Mouse (Mus musculus) liver, embryonic 13.5 days (tissue): ENCODE measurements around the gene Zdhhc17. TPM values are rescaled to one million over a fixed set of nuclear protein-coding genes. Genes with fewer than 3 reads are reported as not detected.
A peak's percentile ranks its signal among the peaks of the same experiment; 100 is the strongest.

Experiments
- ATAC-seq: fragments of 200-750 bp; cut with Nextera tagmentation; 2 replicates; pipeline ENCODE4 v1.8.0; 2017; ENCODE audit warnings: low read depth, mild to moderate bottlenecking, moderate number of reproducible peaks, moderate library complexity
- DNase-seq: peaks from one replicate; pipeline ENCODE4 v3.0.0; 2022
- H3K27ac ChIP-seq: fragments of 300-500 bp; sonication (generic); 2 replicates; pipeline ENCODE4 v1.5.1; 2015; ENCODE audit warnings: moderate library complexity, mild to moderate bottlenecking, inconsistent platforms
- H3K27me3 ChIP-seq: fragments of 300-500 bp; sonication (generic); 2 replicates; pipeline ENCODE4 v1.6.1; 2015; ENCODE audit warnings: mild to moderate bottlenecking, inconsistent platforms
- H3K36me3 ChIP-seq: fragments of 300-500 bp; sonication (generic); 2 replicates; pipeline ENCODE4 v1.6.1; 2015; ENCODE audit warnings: mild to moderate bottlenecking, inconsistent platforms
- H3K4me1 ChIP-seq: fragments of 300-500 bp; sonication (generic); replicated peaks from 2 replicates; pipeline ENCODE4 v1.6.1; 2015; ENCODE audit warnings: inconsistent platforms
- H3K4me2 ChIP-seq: fragments of 300-500 bp; sonication (generic); 2 replicates; pipeline ENCODE4 v1.6.1; 2015; ENCODE audit warnings: inconsistent platforms, mild to moderate bottlenecking, moderate library complexity
- H3K4me3 ChIP-seq: fragments of 300-500 bp; sonication (generic); replicated peaks from 2 replicates; pipeline ENCODE4 v1.5.1; 2015; ENCODE audit warnings: mild to moderate bottlenecking, inconsistent platforms
- H3K9ac ChIP-seq: fragments of 300-500 bp; sonication (generic); 2 replicates; pipeline ENCODE4 v1.6.1; 2015; ENCODE audit warnings: mild to moderate bottlenecking, inconsistent platforms
- H3K9me3 ChIP-seq: fragments of 300-500 bp; sonication (generic); replicated peaks from 2 replicates; pipeline ENCODE4 v1.6.1; 2016; ENCODE audit warnings: inconsistent platforms
- WGBS: fragments of 180-500 bp; shearing (Covaris S2); methylation state at CpG from one replicate; pipeline ENCODE4 v1.1.7; 2015; ENCODE audit not compliant: insufficient replicate concordance; 5-methylcytosine and 5-hydroxymethylcytosine counted together
- polyA plus RNA-seq: library from polyadenylated mRNA; unstranded; fragments of >200 nt; fragmentation: Nextera tagmentation; extraction: Ambion mirVana; gene quantifications from 2 replicates; pipeline ENCODE4 v1.2.1, GENCODE M21; 2015

The Zdhhc17 gene
- polyA plus RNA-seq, 1 experiment from 2014 or later, result 4.3 TPM

DNA sequence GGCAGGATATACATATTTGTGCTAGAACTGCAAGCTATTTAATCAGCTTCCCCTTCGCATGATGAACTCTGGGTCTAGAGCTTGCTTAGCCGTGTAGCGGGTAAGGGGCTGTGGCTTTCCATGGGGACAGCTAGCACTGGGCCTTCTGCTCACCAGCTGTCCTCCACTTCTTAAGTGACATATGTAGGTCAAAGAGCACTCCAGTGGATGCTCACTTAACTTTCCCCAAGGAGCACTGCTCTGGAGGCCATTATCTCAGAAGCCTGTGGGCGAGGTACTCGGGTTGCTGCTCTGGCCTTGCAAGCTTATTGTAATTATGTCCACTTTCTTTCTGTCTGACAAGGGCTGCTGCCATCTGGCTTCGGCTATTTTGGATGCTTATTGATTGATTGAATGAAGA is 16.2 kb upstream of the Zdhhc17 start:
- H3K9me3 ChIP-seq, result no peaks in the 10 kb centered on the region; the same call in 1 of the 2 replicates
- H3K27me3 ChIP-seq, result no peaks in the 10 kb centered on the region
- no peak overlapping the region for H3K4me3 ChIP-seq
- H3K9ac ChIP-seq, result no peak overlapping the region
- H3K36me3 ChIP-seq, result no peaks in the 10 kb centered on the region
- DNase-seq, result no peak
- ATAC-seq, result no peak
- no peak overlapping the region for H3K27ac ChIP-seq
- 74% methylated on average over 6 of the region's 6 CpGs for WGBS
- no peaks in the 10 kb centered on the region for H3K4me1 ChIP-seq
- no peak overlapping the region for H3K4me2 ChIP-seq

DNA sequence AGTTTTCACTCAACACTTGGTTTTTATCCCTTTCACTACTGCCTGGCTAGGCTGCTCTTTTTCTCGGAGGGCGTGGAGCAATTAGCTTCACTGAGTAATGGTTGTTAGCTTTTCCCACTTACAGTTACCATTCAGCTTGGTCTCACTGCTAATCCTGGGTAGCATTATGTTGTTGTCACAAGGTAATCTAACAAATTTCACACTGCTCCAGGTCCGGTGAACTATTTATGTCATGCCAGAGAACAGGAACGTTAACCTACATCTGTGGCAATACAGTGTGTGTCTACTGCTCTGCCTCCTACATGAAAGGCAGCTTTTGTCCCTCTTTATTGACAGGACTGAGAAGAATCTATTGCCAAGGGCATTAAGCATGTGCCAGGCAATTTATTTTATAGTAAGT is 14.8 kb upstream of the Zdhhc17 start:
- no peaks in the 10 kb centered on the region; the same call in 1 of the 2 replicates for H3K9me3 ChIP-seq
- no peak overlapping the region for H3K4me2 ChIP-seq
- no peak for DNase-seq
- no peaks in the 10 kb centered on the region for H3K36me3 ChIP-seq
- no peak overlapping the region for H3K9ac ChIP-seq
- 79% methylated on average over 4 of the region's 4 CpGs for WGBS
- no peak for ATAC-seq
- H3K27ac ChIP-seq, result no peak overlapping the region
- no peak overlapping the region for H3K4me3 ChIP-seq
- no peaks in the 10 kb centered on the region for H3K4me1 ChIP-seq
- H3K27me3 ChIP-seq, result no peaks in the 10 kb centered on the region

DNA sequence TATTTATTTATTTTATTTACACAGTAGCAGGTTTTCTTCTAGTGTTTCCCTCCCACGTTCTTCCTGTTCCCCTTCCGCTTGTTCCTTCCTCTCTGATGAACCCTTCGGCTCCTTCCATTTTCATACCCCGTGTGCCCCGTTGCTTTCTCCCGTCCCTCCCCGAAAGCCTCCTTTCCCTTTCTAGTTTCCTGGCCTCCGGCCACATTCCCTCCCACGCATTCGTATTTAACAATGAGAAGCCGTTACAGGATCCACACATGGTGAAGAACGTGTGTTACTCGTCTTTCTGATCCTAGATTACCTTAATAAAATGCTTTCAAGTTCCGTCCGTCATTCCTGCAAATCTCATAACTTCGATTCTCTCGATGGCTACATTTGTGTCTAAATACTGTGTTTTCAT is 4.5 kb upstream of the Zdhhc17 start:
- H3K36me3 ChIP-seq, result no peaks in the 10 kb centered on the region
- ATAC-seq, result no peak
- H3K27me3 ChIP-seq, result peaks cover 23% of the 10 kb centered on the region
- H3K4me2 ChIP-seq, result no peak overlapping the region
- H3K9me3 ChIP-seq, result no peaks in the 10 kb centered on the region
- no peak for DNase-seq
- no peak overlapping the region for H3K27ac ChIP-seq
- H3K4me3 ChIP-seq, result no peak overlapping the region
- H3K4me1 ChIP-seq, result peaks cover 20% of the 10 kb centered on the region
- H3K9ac ChIP-seq, result no peak overlapping the region
- WGBS, result 67% methylated on average over 17 of the region's 17 CpGs

DNA sequence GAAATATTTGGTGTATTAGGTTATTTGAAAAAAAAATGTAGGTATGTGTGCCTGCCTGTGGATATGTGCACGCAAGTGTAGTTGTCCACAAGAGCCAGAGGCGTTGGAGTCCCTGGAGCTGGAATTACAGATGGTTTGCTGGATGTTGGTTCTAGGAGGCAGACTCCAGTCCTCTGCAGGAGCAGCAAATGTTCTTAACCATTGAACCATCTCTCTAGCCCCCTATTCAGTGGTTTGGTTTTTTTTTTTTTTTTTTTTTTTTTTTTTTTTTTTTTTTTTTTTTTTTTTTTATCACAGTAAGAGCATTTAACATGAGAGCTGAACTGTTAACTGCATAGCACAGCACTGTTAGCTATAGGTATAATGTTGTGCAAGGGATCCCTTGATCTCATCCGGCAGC is 3.3 kb upstream of the Zdhhc17 start:
- Histone ChIP-seq H3K4me1 (peaks cover 26% of the 10 kb centered on the region), H3K27ac (no peak overlapping the region), H3K4me3 (no peak overlapping the region), H3K36me3 (no peaks in the 10 kb centered on the region), H3K27me3 (peaks cover 23% of the 10 kb centered on the region), H3K4me2 (no peak overlapping the region), H3K9ac (no peak overlapping the region), H3K9me3 (no peaks in the 10 kb centered on the region)
- 80% methylated on average over 3 of the region's 3 CpGs for WGBS
- no peak for ATAC-seq
- no peak for DNase-seq

- ATAC-seq (no peak), DNase-seq (no peak)
- H3K27me3 ChIP-seq, result peaks cover 23% of the 10 kb centered on the region
- no peak overlapping the region for H3K4me3 ChIP-seq
- no peaks in the 10 kb centered on the region for H3K36me3 ChIP-seq
- H3K9ac ChIP-seq, result no peak overlapping the region
- WGBS, result 55% methylated on average over 5 of the region's 5 CpGs
- H3K27ac ChIP-seq, result no peak overlapping the region
- H3K4me2 ChIP-seq, result no peak overlapping the region
- peaks cover 33% of the 10 kb centered on the region for H3K4me1 ChIP-seq
- no peaks in the 10 kb centered on the region for H3K9me3 ChIP-seq
Observed at GRCm38 (mm10) chr10:111012496-111013038, 2.6 kb upstream of the Zdhhc17 start.

- Histone ChIP-seq H3K4me3 (peak overlapping the region; percentile 90), H3K27me3 (peaks cover 23% of the 10 kb centered on the region), H3K4me1 (peaks cover 46% of the 10 kb centered on the region), H3K9me3 (no peaks in the 10 kb centered on the region), H3K9ac (peak overlapping the region; percentile 92), H3K27ac (no peak overlapping the region), H3K4me2 (peak overlapping the region; percentile 96), H3K36me3 (no peaks in the 10 kb centered on the region)
- DNase-seq, result no peak
- ATAC-seq, result no peak
- 2% methylated on average over 14 of the region's 14 CpGs for WGBS
Observed at GRCm38 (mm10) chr10:111011226-111011765, 1.4 kb upstream of the Zdhhc17 start.

- Histone ChIP-seq H3K9me3 (no peaks in the 10 kb centered on the region), H3K4me3 (peak overlapping the region; percentile 90), H3K27ac (peak overlapping the region; percentile 89), H3K36me3 (no peaks in the 10 kb centered on the region), H3K4me1 (peaks cover 53% of the 10 kb centered on the region), H3K4me2 (peak overlapping the region; percentile 96), H3K27me3 (peaks cover 23% of the 10 kb centered on the region), H3K9ac (peak overlapping the region; percentile 92)
- under 1% methylated on average over 19 of the region's 19 CpGs for WGBS
- no peak for DNase-seq
- ATAC-seq, result no peak
Observed at GRCm38 (mm10) chr10:111010480-111011225, 713 bp upstream of the Zdhhc17 start.

DNA sequence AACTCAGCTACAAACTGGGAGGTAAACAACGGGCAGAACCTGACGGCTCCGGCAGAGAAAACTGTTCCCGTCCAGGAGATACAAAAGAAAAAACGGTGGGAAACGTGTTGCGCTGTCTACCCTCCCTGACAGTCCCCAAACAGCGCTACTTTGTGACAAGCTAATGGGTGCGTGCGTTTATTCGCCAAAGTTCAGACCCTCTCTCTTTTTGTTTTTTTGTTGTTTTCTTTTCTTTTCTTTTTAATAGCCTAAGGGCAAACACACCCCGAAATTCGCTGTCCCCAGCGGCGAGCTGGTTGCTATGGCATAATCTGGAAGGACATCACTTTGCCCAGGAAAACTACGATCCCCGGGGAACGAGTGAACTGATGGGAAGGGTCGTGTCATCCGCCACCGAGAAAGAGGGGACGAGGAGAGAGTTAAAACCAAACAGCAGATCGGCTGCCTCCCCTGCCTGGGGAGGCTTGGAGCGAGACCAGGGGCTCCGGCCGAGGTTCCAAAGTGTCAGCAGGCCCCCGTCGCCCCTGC is 763 bp downstream of the Zdhhc17 start:
- Histone ChIP-seq H3K27me3 (peaks cover 23% of the 10 kb centered on the region), H3K9ac (peak overlapping the region; percentile 92), H3K4me1 (peaks cover 66% of the 10 kb centered on the region), H3K27ac (peak overlapping the region; percentile 89), H3K4me2 (peak overlapping the region; percentile 96), H3K4me3 (peak overlapping the region; percentile 90), H3K9me3 (no peaks in the 10 kb centered on the region), H3K36me3 (no peaks in the 10 kb centered on the region)
- DNase-seq (no peak), ATAC-seq (no peak)
- 1% methylated on average over 27 of the region's 28 CpGs for WGBS

- no peak for DNase-seq
- Histone ChIP-seq H3K9ac (no peak overlapping the region), H3K36me3 (no peaks in the 10 kb centered on the region), H3K4me2 (peak overlapping the region; percentile 96), H3K9me3 (no peaks in the 10 kb centered on the region), H3K27ac (peak overlapping the region; percentile 26; the same call in 1 of the 2 replicates), H3K4me1 (peaks cover 72% of the 10 kb centered on the region), H3K27me3 (peaks cover 17% of the 10 kb centered on the region), H3K4me3 (0 out of 2 replicates have a peak overlapping the region, but pooled peaks have one; percentile 90)
- 40% methylated on average over 4 of the region's 4 CpGs for WGBS
- ATAC-seq, result no peak
Observed at GRCm38 (mm10) chr10:111007687-111008086, 2.3 kb downstream of the Zdhhc17 start.

DNA sequence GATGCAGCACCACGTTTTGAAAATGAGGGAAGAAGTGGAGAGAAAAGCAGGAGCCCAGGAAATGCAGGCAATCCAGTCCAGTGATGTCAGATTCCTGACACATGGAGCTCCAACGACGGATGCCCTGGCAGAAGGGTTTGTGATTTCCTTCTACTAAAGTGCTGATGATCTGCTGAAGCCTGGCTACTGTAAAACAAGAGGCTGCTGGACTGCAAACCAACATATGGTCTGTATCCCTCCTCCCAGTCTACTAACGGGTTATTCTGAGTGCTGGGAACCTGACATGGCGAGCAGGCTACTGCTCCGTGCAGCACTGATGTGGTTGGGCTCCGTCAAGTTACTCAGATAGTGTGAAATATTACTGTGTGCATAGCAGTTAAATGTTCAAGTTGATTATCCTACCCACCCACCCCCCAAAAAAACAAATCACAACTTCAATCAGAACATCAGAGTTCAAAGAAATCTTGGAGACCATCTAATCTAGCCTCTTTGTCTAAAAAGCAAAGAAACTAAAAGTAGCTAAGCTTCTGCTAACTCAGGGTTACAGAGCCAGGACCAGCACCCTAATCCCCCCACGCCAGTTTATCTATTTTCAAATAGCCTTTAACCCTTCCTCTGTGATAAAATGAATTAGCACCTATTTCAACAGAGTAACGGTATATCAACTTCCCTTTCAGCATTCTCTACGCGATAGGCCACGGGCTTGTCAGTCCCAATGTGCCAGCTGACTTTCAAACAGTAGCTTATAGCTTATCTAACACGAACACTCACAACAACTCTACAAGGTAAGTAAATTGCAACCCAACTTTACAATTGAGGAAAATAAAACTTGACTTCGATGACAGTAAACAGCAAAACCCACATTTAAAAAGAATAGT is 4.1 kb downstream of the Zdhhc17 start:
- no peaks in the 10 kb centered on the region for H3K36me3 ChIP-seq
- peaks cover 4% of the 10 kb centered on the region; the same call in 1 of the 2 replicates for H3K27me3 ChIP-seq
- no peaks in the 10 kb centered on the region for H3K9me3 ChIP-seq
- 0 out of 2 replicates have a peak overlapping the region, but pooled peaks have one; percentile 53 for H3K27ac ChIP-seq
- peak; percentile 37 for DNase-seq
- peaks cover 59% of the 10 kb centered on the region for H3K4me1 ChIP-seq
- WGBS, result 17% methylated on average over 14 of the region's 14 CpGs
- ATAC-seq, result peak; percentile 25
- H3K4me2 ChIP-seq, result peak overlapping the region; percentile 51
- H3K4me3 ChIP-seq, result 0 out of 2 replicates have a peak overlapping the region, but pooled peaks have one; percentile 15
- 0 out of 2 replicates have a peak overlapping the region, but pooled peaks have one; percentile 17 for H3K9ac ChIP-seq

DNA sequence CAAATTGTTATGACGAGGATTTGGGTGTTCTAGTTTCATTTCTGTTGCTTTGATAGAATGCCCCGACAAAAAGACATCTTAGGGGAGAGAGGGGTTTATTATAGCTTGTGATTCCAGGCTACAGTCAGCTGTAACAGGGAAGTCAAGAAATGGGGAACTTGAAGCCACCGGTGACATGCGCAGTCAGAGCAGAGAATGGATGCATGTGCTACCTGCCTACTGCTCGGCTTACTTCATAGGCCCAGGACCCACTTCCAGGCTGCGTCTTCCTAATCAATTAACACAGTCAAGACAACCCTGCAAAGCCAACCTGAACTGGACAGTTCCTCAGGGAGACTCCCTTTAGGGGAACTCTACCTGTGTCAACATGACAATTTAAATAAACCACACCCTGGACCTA is 5.7 kb downstream of the Zdhhc17 start:
- Histone ChIP-seq H3K4me1 (peaks cover 54% of the 10 kb centered on the region), H3K4me3 (no peak overlapping the region), H3K4me2 (no peak overlapping the region), H3K9me3 (no peaks in the 10 kb centered on the region), H3K27ac (no peak overlapping the region), H3K9ac (no peak overlapping the region), H3K27me3 (no peaks in the 10 kb centered on the region), H3K36me3 (no peaks in the 10 kb centered on the region)
- WGBS, result 53% methylated on average over 6 of the region's 6 CpGs
- ATAC-seq (no peak), DNase-seq (no peak)
